Mouse (Mus musculus): Measurements from ENCODE around the gene Rpl32.

The Rpl32 gene

DNA sequence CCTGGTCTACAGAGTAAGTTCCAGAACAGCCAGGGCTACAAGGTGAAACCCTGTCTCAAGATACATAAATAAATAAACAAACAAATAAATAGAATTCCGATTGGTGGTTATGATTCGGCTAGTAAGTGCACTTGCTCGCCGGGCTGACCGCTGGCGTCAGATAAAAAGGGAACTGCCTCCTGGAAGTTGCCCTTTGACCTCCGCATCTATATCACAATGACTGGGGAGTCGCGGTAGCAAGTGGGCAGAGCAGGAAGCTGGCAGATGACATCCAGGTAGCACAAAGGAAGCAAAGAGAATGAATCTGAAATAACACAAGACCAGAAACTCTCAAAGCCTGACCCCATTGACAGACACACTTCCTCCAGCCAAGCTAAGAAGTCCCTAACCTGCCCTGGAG is 41.2 kb downstream of the Rpl32 start:
- DNase-seq (ENCODE audit: low spot score): no peak

DNA sequence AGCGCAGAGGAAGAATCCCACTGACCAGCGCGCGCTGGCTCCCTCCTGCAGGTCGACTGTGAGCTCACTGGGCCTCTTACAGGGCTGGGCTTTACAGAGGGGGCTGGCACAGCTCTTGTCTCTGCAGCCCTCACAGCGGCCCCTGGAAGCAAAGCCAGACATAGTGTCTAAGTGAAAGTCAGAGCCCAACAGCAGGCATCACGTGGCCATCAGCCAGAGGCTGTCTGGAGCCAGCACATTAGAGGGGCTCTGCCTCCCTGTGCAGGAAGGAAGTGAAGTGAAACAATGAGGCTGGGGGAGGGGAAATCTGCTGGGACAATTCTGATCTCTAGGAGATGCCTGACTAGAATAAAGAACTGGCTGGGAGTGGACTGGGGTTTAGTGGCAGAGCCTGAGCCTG is 44.4 kb downstream of the Rpl32 start:
- no peak for DNase-seq (ENCODE audit: low spot score)

DNA sequence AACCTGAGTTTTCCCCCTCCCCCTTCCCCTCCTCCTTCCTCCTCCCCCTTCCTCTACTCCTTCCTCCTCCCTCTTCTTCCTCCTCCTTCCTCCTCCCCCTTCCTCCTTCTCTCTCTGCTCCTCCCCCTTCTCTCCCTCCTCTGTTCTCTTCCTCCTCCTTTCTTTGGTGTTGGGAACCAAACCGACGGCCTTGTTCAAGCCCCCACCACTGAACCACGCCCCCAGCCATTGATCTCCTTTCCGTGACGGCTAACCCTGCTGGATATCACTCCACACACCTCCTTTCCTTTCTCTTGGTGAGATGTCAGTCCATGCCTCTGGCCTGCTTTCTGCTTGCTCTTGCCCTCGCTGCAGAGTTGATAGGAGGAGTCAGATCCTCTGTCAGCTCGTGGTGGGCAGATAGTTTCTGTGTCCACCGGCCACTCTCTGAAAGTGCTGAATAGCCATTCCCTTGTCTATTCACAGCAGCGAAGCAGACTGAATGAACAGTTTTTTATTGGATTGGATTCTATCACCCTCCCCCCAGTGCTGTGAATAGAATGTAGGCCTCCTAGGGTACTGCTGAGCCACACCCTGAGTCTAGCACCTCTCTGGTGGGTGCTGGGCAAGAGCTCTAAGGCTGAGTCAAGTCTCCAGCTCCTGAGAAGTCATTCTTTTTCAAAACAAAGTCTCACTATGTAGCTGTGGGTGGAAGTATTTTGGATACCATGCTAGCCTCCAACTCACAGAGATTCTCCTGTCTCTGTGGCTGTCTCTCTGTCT is 46.4 kb downstream of the Rpl32 start, which contains the start of gene Tmem40:
TSS of gene Tmem40 (minus strand) at position 416 of the 762 bp plus-strand sequence.
- DNase-seq (ENCODE audit: low spot score): no peak

GRCm38 (mm10) chr6:115760982-115761381 is 47.6 kb downstream of the Rpl32 start:
- DNase-seq (ENCODE audit: low spot score): no peak

- no peak for DNase-seq (ENCODE audit: low spot score)
Observed at GRCm38 (mm10) chr6:115760137-115760536, 48.4 kb downstream of the Rpl32 start.

DNA sequence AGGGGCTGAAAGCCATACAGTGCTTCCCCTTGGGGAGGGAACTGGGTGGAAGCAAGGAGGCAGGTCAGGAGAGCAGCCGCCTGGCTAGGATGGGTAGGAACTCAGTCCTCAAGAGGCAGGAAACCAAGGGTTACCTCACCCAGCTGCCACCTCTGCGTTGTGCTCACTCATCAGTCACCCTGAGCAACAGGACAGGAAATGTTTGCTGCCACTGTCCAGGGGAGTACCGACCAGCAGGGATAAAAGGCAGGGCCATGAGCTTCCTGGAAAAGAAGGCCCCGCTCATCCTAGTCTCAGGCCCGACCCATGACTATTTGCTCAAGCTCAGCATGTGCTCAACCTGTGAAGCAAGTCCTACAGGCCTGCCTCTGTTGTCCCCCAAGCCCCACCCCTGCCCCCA is 49.1 kb downstream of the Rpl32 start:
- no peak for DNase-seq (ENCODE audit: low spot score)

GRCm38 (mm10) chr6:115758981-115759435 is 49.5 kb downstream of the Rpl32 start:
- peak; percentile 60 for DNase-seq (ENCODE audit: low spot score)

GRCm38 (mm10) chr6:115755536-115755935 is 53.0 kb downstream of the Rpl32 start:
- DNase-seq (ENCODE audit: low spot score): no peak
